Mouse (Mus musculus) embryonic facial prominence, embryonic 12.5 days (tissue): ENCODE results near the gene Otol1. TPM values are rescaled to one million over a fixed set of nuclear protein-coding genes. Genes with fewer than 3 reads are reported as not detected.

Experiments
- ATAC-seq: fragments of 200-750 bp; cut with Nextera tagmentation; 2 replicates; pipeline ENCODE4 v1.8.0; 2017; ENCODE audit not compliant: insufficient number of reproducible peaks, insufficient read depth, low FRiP score, low TSS enrichment
- H3K27ac ChIP-seq: fragments of 300-500 bp; sonication (generic); 2 replicates; pipeline ENCODE4 v1.5.1; 2016; ENCODE audit warnings: mild to moderate bottlenecking
- H3K27me3 ChIP-seq: fragments of 300-500 bp; sonication (generic); 2 replicates; pipeline ENCODE4 v1.6.1; 2016; ENCODE audit warnings: mild to moderate bottlenecking, moderate library complexity
- H3K36me3 ChIP-seq: fragments of 300-500 bp; sonication (generic); 2 replicates; pipeline ENCODE4 v1.6.1; 2016; ENCODE audit warnings: mild to moderate bottlenecking
- H3K4me1 ChIP-seq: fragments of 300-500 bp; sonication (generic); 2 replicates; pipeline ENCODE4 v1.6.1; 2016
- H3K4me2 ChIP-seq: fragments of 300-500 bp; sonication (generic); replicated peaks from 2 replicates; pipeline ENCODE4 v1.6.1; 2016; ENCODE audit warnings: mild to moderate bottlenecking, moderate library complexity
- H3K4me3 ChIP-seq: fragments of 300-500 bp; sonication (generic); 2 replicates; pipeline ENCODE4 v1.5.1; 2016; ENCODE audit warnings: mild to moderate bottlenecking
- H3K9ac ChIP-seq: fragments of 300-500 bp; sonication (generic); 2 replicates; pipeline ENCODE4 v1.6.1; 2016; ENCODE audit warnings: mild to moderate bottlenecking, moderate library complexity
- H3K9me3 ChIP-seq: fragments of 300-500 bp; sonication (generic); 2 replicates; pipeline ENCODE4 v1.6.1; 2016; ENCODE audit warnings: mild to moderate bottlenecking, moderate library complexity
- WGBS: fragments of 180-500 bp; shearing (Covaris S2); methylation state at CpG from one replicate; pipeline ENCODE4 v1.1.7; 2016; 5-methylcytosine and 5-hydroxymethylcytosine counted together
- polyA plus RNA-seq: library from polyadenylated mRNA; unstranded; fragments of >200 nt; fragmentation: Nextera tagmentation; extraction: Ambion mirVana; gene quantifications from 2 replicates; pipeline ENCODE4 v1.2.1, GENCODE M21; 2016

The Otol1 gene
- polyA plus RNA-seq, 1 experiment from 2014 or later, result 0.36 TPM

- Histone ChIP-seq H3K9ac (no peak overlapping the region), H3K36me3 (no peaks in the 10 kb centered on the region), H3K27me3 (no peaks in the 10 kb centered on the region), H3K4me3 (no peak overlapping the region), H3K27ac (no peak overlapping the region), H3K4me2 (no peak overlapping the region), H3K9me3 (no peaks in the 10 kb centered on the region), H3K4me1 (no peaks in the 10 kb centered on the region)
- ATAC-seq, result no peak
- 45% methylated on average over 4 of the region's 4 CpGs for WGBS
Measured at GRCm38 (mm10) chr3:70035593-70035992, 28.2 kb downstream of the Otol1 start.

Other genes with a start within 250 kb of the Otol1 start
- 1.0 and 1.1 TPM in 2 replicates for gene Sptssb, start 147.7 kb upstream of the Otol1 start, polyA plus RNA-seq